Mouse (Mus musculus) small intestine, adult 2 months (tissue): Measurements from ENCODE around the gene Mmrn2. TPM values are rescaled to one million over a fixed set of nuclear protein-coding genes. Genes with fewer than 3 reads are reported as not detected.

Experiments
- H3K27ac ChIP-seq: fragments of 200-500 bp; 2 replicates; pipeline ENCODE4 v1.5.1; 2012; ENCODE audit warnings: low read depth, low read length, control low read depth, inconsistent platforms; ENCODE audit not compliant: insufficient read depth
- H3K27me3 ChIP-seq: fragments of 200-500 bp; 2 replicates; pipeline ENCODE4 v1.6.1; 2012; ENCODE audit warnings: mild to moderate bottlenecking, moderate library complexity, low read length, inconsistent platforms; ENCODE audit not compliant: control insufficient read depth, insufficient read depth
- H3K36me3 ChIP-seq: fragments of 200-500 bp; 2 replicates; pipeline ENCODE4 v1.6.1; 2012; ENCODE audit warnings: mild to moderate bottlenecking, low read length, control low read depth, inconsistent platforms; ENCODE audit not compliant: control insufficient read depth, insufficient read depth
- H3K4me1 ChIP-seq: fragments of 200-500 bp; 2 replicates; pipeline ENCODE4 v1.6.1; 2012; ENCODE audit warnings: low read length, inconsistent platforms, mixed read lengths; ENCODE audit not compliant: control insufficient read depth, insufficient read depth, insufficient read length
- H3K4me3 ChIP-seq: fragments of 200-500 bp; 2 replicates; pipeline ENCODE4 v1.5.1; 2012; ENCODE audit warnings: low read depth, mild to moderate bottlenecking, control low read depth, inconsistent platforms, low read length, moderate library complexity
- CTCF ChIP-seq: fragments of 200-500 bp; IDR thresholded peaks from 2 replicates; pipeline ENCODE4 v1.5.1; 2012; ENCODE audit warnings: low read depth, mild to moderate bottlenecking, control low read depth, inconsistent platforms, low read length, moderate library complexity, mixed read lengths; ENCODE audit not compliant: insufficient replicate concordance, insufficient read length; ENCODE audit errors: extremely low read depth
- POLR2A ChIP-seq: fragments of 200-500 bp; IDR thresholded peaks from 2 replicates; pipeline ENCODE4 v1.6.1; 2012; ENCODE audit warnings: low read depth, mild to moderate bottlenecking, control low read depth, inconsistent platforms, low read length, moderate library complexity
- WGBS: fragments of 180-500 bp; shearing (Covaris S2); methylation state at CpG from one replicate; pipeline ENCODE4 v1.1.7; 2018; 5-methylcytosine and 5-hydroxymethylcytosine counted together
- polyA plus RNA-seq: library from polyadenylated mRNA; depleted of rRNA; stranded (reverse); fragments of >200 nt; gene quantifications from 2 replicates; pipeline ENCODE4 v1.2.3, GENCODE M21; 2012; rRNA removed

Gene Mmrn2
- polyA plus RNA-seq, 1 experiment, result 5.5 TPM

DNA sequence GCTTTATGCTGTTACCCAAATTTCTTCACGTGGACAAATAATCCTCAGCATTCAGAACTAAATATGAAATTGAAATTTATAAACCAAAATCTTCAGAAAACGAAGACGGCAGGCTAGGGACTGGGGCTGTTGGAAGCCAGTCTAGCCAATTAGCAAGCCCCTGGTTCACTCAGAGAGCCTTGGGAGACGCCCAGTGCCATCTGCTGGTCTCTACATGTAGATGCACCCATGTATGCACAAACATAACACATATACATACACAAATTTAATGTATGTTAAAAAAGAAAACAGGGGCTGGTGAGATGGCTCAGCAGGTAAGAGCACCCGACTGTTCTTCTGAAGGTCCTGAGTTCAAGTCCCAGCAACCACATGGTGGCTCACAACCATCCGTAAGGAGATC lies 71.4 kb downstream of the Mmrn2 start:
- H3K36me3 ChIP-seq, result peaks cover 21% of the 10 kb centered on the region
- H3K27me3 ChIP-seq, result no peaks in the 10 kb centered on the region
- H3K4me3 ChIP-seq, result no peak overlapping the region
- H3K27ac ChIP-seq, result no peak overlapping the region
- 97% methylated on average over 6 of the region's 6 CpGs for WGBS
- peak; percentile 23; the same call in 1 of the 2 replicates for TF ChIP-seq CTCF
- TF ChIP-seq POLR2A, result no peak
- no peaks in the 10 kb centered on the region for H3K4me1 ChIP-seq

DNA sequence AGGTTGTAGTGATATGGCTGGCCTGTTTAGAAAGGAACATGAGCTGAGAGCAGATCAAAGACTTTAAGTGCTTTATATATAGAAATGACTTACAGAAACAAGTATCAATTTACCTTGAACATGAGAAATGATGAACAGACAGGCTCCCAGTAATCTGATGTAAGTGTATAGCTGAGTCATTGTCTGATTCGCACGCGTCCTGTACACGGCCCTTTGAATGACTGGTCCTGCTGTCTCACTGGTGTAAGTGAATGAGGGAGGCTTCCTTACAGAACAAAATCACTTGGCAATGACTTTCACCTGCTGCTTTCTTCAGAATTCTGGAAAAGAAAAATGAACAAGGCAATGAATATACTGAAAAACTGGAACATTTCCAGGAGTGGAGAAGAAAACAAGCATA lies 72.4 kb downstream of the Mmrn2 start:
- Histone ChIP-seq H3K4me1 (no peaks in the 10 kb centered on the region), H3K4me3 (no peak overlapping the region), H3K36me3 (peaks cover 18% of the 10 kb centered on the region), H3K27ac (no peak overlapping the region), H3K27me3 (no peaks in the 10 kb centered on the region)
- 91% methylated on average over 4 of the region's 4 CpGs for WGBS
- no peak for TF ChIP-seq POLR2A
- no peak for TF ChIP-seq CTCF

DNA sequence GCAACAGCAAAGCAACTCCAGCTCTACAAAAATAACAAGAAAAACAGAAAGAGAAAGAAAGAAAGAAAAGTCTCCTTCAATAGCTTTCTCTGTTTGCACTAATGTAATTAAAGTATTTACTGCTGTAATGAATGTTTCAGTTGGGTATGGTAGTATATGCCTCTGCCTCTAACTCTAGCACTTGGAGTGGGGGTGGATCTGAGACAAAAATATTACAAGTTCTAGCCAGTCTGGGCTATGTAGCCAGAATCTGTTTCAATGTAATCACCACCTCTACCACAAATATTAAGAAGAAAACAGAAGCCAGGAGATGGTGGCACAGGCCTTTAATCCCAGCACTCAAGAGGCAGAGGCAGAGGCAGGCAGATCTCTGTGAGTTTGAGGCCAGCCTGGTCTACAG lies 73.1 kb downstream of the Mmrn2 start:
- Histone ChIP-seq H3K27me3 (no peaks in the 10 kb centered on the region), H3K36me3 (peaks cover 14% of the 10 kb centered on the region), H3K4me1 (no peaks in the 10 kb centered on the region), H3K4me3 (no peak overlapping the region), H3K27ac (no peak overlapping the region)
- TF ChIP-seq CTCF (no peak), POLR2A (no peak)

DNA sequence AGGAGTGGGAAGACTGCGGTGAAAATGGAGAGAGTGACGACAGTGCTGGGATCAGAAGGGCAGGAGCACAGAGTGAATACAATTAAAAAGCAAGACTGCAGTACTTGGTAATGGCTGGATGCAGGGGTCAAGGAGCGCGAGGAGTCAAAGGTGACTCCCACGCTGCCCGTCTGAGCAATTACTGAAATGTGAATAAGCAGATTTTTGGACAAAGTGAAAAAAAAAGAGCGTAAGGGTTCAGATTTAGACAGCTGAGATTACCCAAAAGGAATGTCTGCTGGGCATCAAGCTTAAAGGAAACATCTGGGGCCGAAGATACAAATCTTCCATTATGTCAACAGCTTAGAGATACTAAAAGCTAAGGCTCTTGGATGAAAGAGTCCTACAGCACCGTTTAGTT lies 74.5 kb downstream of the Mmrn2 start:
- peaks cover 12% of the 10 kb centered on the region for H3K36me3 ChIP-seq
- no peak for TF ChIP-seq CTCF
- H3K4me1 ChIP-seq, result no peaks in the 10 kb centered on the region
- H3K4me3 ChIP-seq, result no peak overlapping the region
- H3K27ac ChIP-seq, result no peak overlapping the region
- 76% methylated on average over 9 of the region's 9 CpGs for WGBS
- no peaks in the 10 kb centered on the region for H3K27me3 ChIP-seq

DNA sequence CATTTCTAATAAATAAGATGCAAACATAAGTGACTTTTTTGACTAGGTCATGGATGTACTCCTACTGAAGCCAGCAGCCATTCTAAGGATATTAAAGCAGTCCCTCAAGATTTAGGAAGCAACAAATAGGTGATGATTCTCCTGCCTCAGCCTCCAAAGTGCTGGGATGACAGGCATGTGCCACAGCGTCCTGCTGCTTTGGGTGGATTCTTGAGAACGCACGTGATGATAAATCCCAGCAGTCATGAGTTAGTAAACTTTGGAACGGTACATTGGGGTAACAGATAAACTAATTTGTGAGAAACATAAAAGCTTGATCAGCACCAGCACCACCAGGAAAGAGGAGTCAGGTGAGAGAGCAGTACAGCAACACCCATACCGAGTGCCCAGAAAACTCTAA lies 75.2 kb downstream of the Mmrn2 start:
- Histone ChIP-seq H3K36me3 (peaks cover 12% of the 10 kb centered on the region), H3K27ac (no peak overlapping the region), H3K27me3 (no peaks in the 10 kb centered on the region), H3K4me1 (no peaks in the 10 kb centered on the region), H3K4me3 (no peak overlapping the region)
- no peak for TF ChIP-seq CTCF
- TF ChIP-seq POLR2A, result no peak
- WGBS, result 60% methylated on average over 5 of the region's 5 CpGs

DNA sequence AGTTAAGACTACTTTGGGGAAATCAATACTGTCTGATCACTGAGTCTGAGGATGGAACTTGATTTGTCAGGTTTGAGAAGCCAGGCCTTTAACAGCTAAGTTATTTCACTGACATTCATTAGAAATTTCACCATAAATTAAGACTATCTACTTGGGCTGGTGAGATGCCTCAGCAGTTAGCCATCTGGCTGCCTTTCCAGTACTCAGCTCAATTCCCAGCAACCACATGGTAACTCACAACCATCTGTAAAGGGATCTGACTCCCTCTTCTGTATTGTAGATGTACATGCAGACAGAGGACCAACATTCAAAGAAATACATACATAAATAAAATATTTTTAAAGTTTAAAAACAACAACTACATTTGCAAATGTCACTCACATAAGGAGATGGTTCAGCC lies 76.6 kb downstream of the Mmrn2 start:
- no peak overlapping the region for H3K27ac ChIP-seq
- no peaks in the 10 kb centered on the region for H3K4me1 ChIP-seq
- H3K4me3 ChIP-seq, result no peak overlapping the region
- no peak for TF ChIP-seq CTCF
- TF ChIP-seq POLR2A, result no peak
- peaks cover 8% of the 10 kb centered on the region for H3K36me3 ChIP-seq
- H3K27me3 ChIP-seq, result no peaks in the 10 kb centered on the region

DNA sequence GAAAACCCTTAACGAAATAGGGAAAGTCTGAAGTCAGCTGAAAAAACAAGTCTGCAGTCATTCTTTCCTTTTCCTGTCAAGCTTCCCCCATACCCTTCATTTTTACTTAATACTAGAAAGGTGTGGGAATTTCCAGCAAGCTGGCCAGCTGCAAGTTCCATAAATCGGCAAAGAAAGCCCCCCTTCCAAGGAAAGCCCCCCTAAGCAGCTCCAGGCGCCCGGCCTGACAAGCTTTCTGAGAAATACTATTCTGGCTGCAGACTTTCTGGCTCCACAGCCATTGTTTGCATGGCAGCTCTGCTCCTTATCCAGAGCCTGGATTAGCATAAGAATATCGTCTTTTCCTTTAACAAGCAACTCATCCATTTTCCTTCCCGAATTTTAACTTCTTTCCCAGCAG lies 78.4 kb downstream of the Mmrn2 start:
- Histone ChIP-seq H3K36me3 (peaks cover 9% of the 10 kb centered on the region), H3K4me1 (no peaks in the 10 kb centered on the region), H3K27me3 (no peaks in the 10 kb centered on the region), H3K4me3 (no peak overlapping the region), H3K27ac (no peak overlapping the region)
- TF ChIP-seq POLR2A (no peak), CTCF (no peak)
- 60% methylated on average over 6 of the region's 6 CpGs for WGBS

Other genes with a start within 250 kb of the Mmrn2 start
- gene Npy4r, start 223.0 kb upstream of the Mmrn2 start, polyA plus RNA-seq, result 0.14 and 0.91 TPM in 2 replicates
- 0.05 and 0.23 TPM in 2 replicates for gene Gprin2, start 173.8 kb upstream of the Mmrn2 start, polyA plus RNA-seq
- 3.1 and 3.2 TPM in 2 replicates for gene Syt15, start 155.9 kb upstream of the Mmrn2 start, polyA plus RNA-seq
- gene Shld2, start 65.0 kb upstream of the Mmrn2 start, polyA plus RNA-seq, result 0.19 and 0.79 TPM in 2 replicates
- gene Glud1, start 64.7 kb upstream of the Mmrn2 start, polyA plus RNA-seq, result 33.8 and 223 TPM in 2 replicates
- not detected in 2 replicates for gene Fam25c, start 20.0 kb upstream of the Mmrn2 start, polyA plus RNA-seq
- gene Sncg, start 676 bp upstream of the Mmrn2 start, polyA plus RNA-seq, result 4.4 and 4.8 TPM in 2 replicates
- 2.4 and 3.3 TPM in 2 replicates for gene Bmpr1a, start 127.9 kb downstream of the Mmrn2 start, polyA plus RNA-seq
- not detected in 2 replicates for gene 9230112D13Rik, start 147.3 kb downstream of the Mmrn2 start, polyA plus RNA-seq
- 29.9 and 102 TPM in 2 replicates for gene Ldb3, start 213.2 kb downstream of the Mmrn2 start, polyA plus RNA-seq
- not detected in 2 replicates for gene Opn4, start 224.7 kb downstream of the Mmrn2 start, polyA plus RNA-seq